Mouse (Mus musculus) hindbrain, embryonic 15.5 days (tissue): Measurements from ENCODE around the gene Bmp2k. TPM values are rescaled to one million over a fixed set of nuclear protein-coding genes. Genes with fewer than 3 reads are reported as not detected.
A peak's percentile ranks its signal among the peaks of the same experiment; 100 is the strongest.

Experiments used
- ATAC-seq: fragments of 200-750 bp; cut with Nextera tagmentation; 2 replicates; pipeline ENCODE4 v1.8.0; 2017; ENCODE audit warnings: low read depth, moderate number of reproducible peaks, moderate TSS enrichment; ENCODE audit not compliant: low FRiP score
- H3K27ac ChIP-seq: fragments of 300-500 bp; sonication (generic); replicated peaks from 2 replicates; pipeline ENCODE4 v1.5.1; 2015; ENCODE audit warnings: mild to moderate bottlenecking, inconsistent platforms
- H3K27me3 ChIP-seq: fragments of 300-500 bp; sonication (generic); 2 replicates; pipeline ENCODE4 v1.6.1; 2015; ENCODE audit warnings: control low read depth, inconsistent platforms
- H3K36me3 ChIP-seq: fragments of 300-500 bp; sonication (generic); 2 replicates; pipeline ENCODE4 v1.6.1; 2015; ENCODE audit warnings: control low read depth, inconsistent platforms
- H3K4me1 ChIP-seq: fragments of 300-500 bp; sonication (generic); replicated peaks from 2 replicates; pipeline ENCODE4 v1.6.1; 2015; ENCODE audit warnings: control low read depth, inconsistent platforms
- H3K4me2 ChIP-seq: fragments of 300-500 bp; sonication (generic); 2 replicates; pipeline ENCODE4 v1.6.1; 2015; ENCODE audit warnings: moderate library complexity, mild to moderate bottlenecking, inconsistent platforms
- H3K4me3 ChIP-seq: fragments of 300-500 bp; sonication (generic); 2 replicates; pipeline ENCODE4 v1.5.1; 2015; ENCODE audit warnings: mild to moderate bottlenecking, inconsistent platforms
- H3K9ac ChIP-seq: fragments of 300-500 bp; sonication (generic); 2 replicates; pipeline ENCODE4 v1.6.1; 2015; ENCODE audit warnings: inconsistent platforms
- H3K9me3 ChIP-seq: fragments of 300-500 bp; sonication (generic); 2 replicates; pipeline ENCODE4 v1.6.1; 2016; ENCODE audit warnings: control low read depth, inconsistent platforms
- WGBS: fragments of 180-500 bp; shearing (Covaris S2); methylation state at CpG from one replicate; pipeline ENCODE4 v1.1.7; 2015; 5-methylcytosine and 5-hydroxymethylcytosine counted together
- polyA plus RNA-seq: library from polyadenylated mRNA; unstranded; fragments of >200 nt; fragmentation: Nextera tagmentation; extraction: Ambion mirVana; gene quantifications from 2 replicates; pipeline ENCODE4 v1.2.1, GENCODE M21; 2015

Gene Bmp2k
- polyA plus RNA-seq = 9.9 and 10.0 TPM in 2 replicates

DNA sequence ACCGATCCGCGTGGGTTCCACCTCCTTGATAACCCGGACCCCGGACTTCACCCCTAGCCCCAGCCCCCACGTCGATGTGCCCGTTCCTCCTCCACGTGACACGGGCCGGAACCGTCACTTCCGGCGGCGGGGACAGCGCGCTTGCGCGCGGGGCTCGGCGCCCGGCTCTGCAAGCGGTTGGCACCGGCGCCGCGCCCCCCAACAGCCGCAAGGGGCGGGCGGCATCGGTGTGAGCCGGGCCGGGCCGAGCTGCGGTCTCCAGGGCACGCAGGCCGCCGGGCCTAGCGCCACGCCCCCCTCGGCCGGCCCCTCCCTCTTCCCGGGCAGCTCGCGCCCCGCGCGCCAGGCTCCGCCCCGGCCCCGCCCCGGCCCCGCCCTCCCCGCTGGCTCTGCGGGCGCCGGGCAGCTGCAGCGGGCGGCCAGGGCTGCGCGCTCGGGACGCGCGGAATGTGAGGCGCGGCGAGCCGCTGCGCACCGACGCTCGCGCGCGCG, at the start of gene Bmp2k:
Gene Bmp2k (plus strand): TSS at position 380 of the 492 bp plus-strand sequence.
- under 1% methylated on average over 63 of the region's 78 CpGs for whole genome bisulfite sequencing
- H3K4me2 ChIP-seq = peak within 1 kb of the TSS; percentile 88
- peak within 1 kb of the TSS; percentile 90 for H3K27ac ChIP-seq
- H3K4me1 ChIP-seq = peaks cover 32% of the 10 kb centered on the region
- peak within 1 kb of the TSS; percentile 94 for H3K4me3 ChIP-seq
- H3K9me3 ChIP-seq = no peaks in the 10 kb centered on the region
- peak within 1 kb of the TSS; percentile 72 for H3K9ac ChIP-seq
- ATAC-seq = peak; percentile 98
- H3K36me3 ChIP-seq = no peaks in the 10 kb centered on the region
- H3K27me3 ChIP-seq = no peaks in the 10 kb centered on the region

DNA sequence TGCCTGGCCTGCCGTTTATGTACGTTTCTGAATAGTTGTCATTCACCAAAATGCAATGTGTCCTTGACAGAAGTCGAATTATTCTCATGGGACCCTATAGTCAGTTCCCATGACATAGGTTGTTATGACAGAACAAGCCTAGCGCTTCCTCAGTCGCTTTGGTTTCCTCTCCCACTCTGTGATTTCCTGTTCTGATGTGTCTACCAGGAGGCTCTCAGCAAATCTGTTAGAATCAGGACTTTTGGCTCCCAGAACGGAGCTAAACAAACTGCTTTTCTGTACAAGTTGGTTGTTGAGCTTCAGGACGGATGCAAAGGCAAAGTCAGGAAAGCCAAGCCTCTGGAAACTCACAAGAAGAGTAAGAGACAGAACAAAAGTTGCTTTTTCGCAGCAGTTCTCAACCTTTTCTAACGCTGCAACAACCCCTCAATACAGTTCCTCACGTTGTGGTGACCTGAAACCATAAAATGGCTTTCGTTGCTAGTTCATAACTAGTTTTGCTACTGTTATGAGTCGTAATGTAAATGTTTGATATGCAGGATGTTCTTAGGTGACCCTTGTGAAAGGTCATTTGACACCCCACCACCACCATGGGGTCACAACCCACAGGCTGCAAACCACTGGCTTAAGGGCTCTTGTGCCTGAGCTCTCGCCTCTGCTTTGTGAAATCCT, 48.5 kb upstream of the Bmp2k start:
- H3K4me1 ChIP-seq = 0 out of 2 replicates have a peak, but pooled peaks cover 2% of the 10 kb centered on the region
- no peak overlapping the region for H3K4me3 ChIP-seq
- H3K4me2 ChIP-seq = no peak overlapping the region
- H3K27ac ChIP-seq = no peak overlapping the region
- no peaks in the 10 kb centered on the region for H3K36me3 ChIP-seq
- no peaks in the 10 kb centered on the region for H3K9me3 ChIP-seq
- WGBS = 87% methylated on average over 13 of the region's 13 CpGs
- H3K9ac ChIP-seq = no peak overlapping the region
- no peaks in the 10 kb centered on the region for H3K27me3 ChIP-seq
- ATAC-seq = no peak

DNA sequence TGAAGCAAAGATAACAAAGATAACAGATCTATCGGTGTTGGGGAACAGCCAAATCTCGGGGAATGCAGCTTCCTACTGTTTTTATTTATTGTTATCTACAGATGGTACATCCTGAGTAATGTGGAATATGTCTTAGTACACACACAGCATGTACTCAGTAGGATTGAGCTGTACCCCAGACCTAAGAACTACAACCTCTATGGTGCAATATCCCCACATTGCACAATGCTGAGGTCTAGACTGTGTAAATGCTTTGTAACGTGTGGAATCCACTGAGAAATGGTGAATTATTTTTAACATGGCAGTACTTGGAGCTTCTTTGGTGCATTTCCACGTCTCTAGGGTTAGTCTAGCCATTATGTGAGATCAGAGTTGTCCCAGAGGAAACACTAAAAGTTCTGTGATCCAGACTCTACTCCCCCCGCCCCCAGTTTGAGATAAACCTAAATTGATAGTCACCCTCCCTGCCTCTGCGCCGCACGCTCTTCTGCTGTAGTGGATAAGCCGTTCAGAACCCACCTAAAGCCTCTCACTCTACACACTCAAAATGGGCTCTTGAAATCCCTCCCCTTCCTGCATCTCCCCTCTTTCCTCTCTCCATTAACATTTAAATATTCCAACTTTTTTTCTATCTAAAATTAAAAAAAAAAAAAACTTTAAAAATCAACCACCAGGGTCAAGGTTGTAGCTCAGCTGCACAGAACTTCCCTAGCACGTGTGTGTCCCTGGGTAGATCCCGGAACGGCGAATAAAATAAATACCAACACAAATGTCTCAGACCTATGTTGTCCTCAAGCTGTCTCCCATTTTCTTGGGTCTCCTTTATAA, 47.4 kb upstream of the Bmp2k start:
- ATAC-seq = no peak
- Histone ChIP-seq H3K4me3 (no peak overlapping the region), H3K36me3 (no peaks in the 10 kb centered on the region), H3K27ac (no peak overlapping the region), H3K27me3 (no peaks in the 10 kb centered on the region), H3K4me1 (0 out of 2 replicates have a peak, but pooled peaks cover 5% of the 10 kb centered on the region), H3K9ac (no peak overlapping the region), H3K9me3 (no peaks in the 10 kb centered on the region), H3K4me2 (no peak overlapping the region)
- 93% methylated on average over 13 of the region's 13 CpGs for WGBS

DNA sequence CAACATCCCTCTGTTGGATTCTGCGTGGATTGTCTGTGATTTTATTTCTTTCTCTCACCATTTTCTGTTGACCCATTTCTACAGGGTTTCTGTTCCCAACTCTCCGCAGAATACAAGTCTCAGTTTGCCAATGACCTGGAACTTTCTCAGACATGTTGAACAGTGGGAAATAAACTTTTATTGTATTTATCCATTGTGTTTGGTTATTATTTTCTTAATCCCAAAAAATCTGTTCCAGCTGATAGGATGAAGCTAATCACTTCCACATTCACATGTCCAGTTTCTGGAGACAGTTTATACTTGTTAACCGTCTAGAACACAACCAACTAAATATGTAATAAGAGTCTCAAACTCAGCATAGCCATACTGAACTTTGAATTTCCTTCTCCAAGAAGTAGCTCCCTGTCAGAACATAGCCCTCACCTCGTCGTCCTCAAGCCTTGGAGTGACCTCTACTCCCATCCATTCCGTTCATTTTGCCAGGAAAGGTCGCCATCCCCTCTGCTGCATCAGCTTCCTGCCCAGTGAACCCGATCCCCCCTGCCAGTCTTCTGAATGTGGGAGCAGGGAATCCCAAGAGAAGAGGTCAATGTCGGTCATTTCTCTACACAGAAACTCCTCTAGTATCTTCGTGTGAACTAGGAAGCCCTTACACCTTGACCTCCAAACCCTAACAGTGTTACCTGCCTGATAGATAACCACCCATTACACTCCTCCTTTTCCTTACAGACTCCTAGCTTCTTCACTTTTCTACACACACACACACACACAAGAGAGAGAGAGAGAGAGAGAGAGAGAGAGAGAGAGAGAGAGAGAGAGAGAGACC, 46.6 kb upstream of the Bmp2k start:
- H3K4me1 ChIP-seq = 0 out of 2 replicates have a peak, but pooled peaks cover 5% of the 10 kb centered on the region
- no peak overlapping the region for H3K27ac ChIP-seq
- no peaks in the 10 kb centered on the region for H3K9me3 ChIP-seq
- no peak for ATAC-seq
- H3K27me3 ChIP-seq = no peaks in the 10 kb centered on the region
- H3K36me3 ChIP-seq = no peaks in the 10 kb centered on the region
- WGBS = 73% methylated on average over 10 of the region's 10 CpGs
- no peak overlapping the region for H3K9ac ChIP-seq
- H3K4me3 ChIP-seq = no peak overlapping the region
- H3K4me2 ChIP-seq = no peak overlapping the region

DNA sequence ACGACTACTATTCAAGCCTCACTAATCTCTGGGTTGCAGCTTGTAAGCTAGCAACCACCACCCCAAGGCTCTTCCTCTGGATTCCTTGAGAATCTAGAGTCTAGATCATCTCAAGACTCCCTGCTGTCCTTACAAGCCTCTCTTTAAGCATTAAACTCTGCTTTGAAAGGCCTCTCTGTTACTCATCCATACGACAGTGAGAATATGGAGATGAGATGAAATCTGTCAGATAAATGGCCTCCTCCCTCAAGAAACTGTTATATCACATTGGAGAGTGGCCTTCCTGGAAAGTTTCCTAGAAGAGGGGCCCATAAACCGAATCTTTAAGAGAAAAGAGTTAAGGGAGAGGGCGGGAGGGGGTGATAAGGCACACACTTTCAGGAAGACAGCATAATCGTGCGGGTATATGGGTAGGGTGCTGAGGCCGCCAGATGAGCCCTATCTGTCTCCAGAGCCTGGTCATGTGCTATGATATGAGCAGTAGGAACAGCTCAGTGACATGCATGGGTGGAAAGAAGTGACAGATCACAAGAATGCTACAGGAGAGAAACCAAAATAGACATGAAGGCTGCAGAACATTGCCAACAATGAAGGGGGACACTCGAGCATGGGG, 45.9 kb upstream of the Bmp2k start:
- no peak for ATAC-seq
- no peaks in the 10 kb centered on the region for H3K36me3 ChIP-seq
- no peaks in the 10 kb centered on the region for H3K9me3 ChIP-seq
- no peak overlapping the region for H3K27ac ChIP-seq
- H3K4me3 ChIP-seq = no peak overlapping the region
- H3K27me3 ChIP-seq = no peaks in the 10 kb centered on the region
- no peak overlapping the region for H3K4me2 ChIP-seq
- H3K4me1 ChIP-seq = 0 out of 2 replicates have a peak, but pooled peaks cover 5% of the 10 kb centered on the region
- 87% methylated on average over 8 of the region's 8 CpGs for WGBS
- H3K9ac ChIP-seq = no peak overlapping the region

DNA sequence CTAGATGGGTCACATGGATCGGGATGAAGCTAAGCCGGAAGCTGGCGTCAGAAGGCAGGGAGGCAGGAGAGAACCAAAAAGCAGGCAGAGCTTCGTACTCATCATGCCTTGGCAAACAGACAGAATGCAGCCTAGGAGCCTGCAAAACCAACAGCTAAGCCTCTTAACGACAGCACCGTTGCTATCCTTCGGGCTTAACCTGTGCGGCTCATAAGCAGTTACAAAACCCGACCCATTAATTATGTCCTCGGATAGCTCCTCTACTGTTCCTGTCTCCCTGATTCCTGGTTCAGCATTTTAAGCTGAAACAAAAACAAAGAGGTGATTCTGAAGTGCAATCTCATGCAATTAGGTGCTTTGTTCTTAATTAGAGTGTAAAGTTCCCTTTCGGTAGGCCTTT, 43.4 kb upstream of the Bmp2k start:
- H3K27ac ChIP-seq = no peak overlapping the region
- ATAC-seq = no peak; the same call in 1 of the 2 replicates
- H3K4me3 ChIP-seq = no peak overlapping the region
- no peaks in the 10 kb centered on the region for H3K27me3 ChIP-seq
- WGBS = 61% methylated on average over 11 of the region's 11 CpGs
- H3K9me3 ChIP-seq = no peaks in the 10 kb centered on the region
- 0 out of 2 replicates have a peak, but pooled peaks cover 5% of the 10 kb centered on the region for H3K4me1 ChIP-seq
- no peak overlapping the region for H3K9ac ChIP-seq
- H3K4me2 ChIP-seq = no peak overlapping the region
- no peaks in the 10 kb centered on the region for H3K36me3 ChIP-seq

DNA sequence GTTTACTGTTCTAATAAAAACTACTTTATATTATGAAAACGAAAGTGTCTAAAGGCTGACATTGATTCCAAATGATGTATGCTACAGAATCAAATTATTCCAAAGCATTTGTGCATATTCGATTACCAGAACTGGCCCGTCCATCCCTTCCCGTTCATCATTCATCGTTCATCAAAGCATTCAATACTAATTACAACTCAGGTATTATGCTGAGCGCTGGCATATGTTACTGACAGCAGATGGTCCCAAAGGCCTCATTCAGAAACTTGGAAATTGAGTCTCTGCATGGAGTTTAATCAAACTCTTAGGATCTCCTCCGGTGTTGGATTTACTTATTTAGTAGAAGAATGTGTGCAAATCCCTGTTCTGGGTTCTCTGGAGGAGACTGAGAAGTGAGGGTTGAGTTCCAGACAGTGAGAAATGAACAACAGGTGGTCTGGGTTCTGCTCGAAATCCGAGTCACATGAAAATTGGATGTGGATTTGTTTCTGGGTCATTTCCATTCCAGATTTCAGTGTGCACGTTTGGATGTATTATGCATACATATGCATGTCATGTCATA, 42.9 kb upstream of the Bmp2k start:
- 71% methylated on average over 10 of the region's 10 CpGs for WGBS
- Histone ChIP-seq H3K4me1 (0 out of 2 replicates have a peak, but pooled peaks cover 5% of the 10 kb centered on the region), H3K36me3 (no peaks in the 10 kb centered on the region), H3K4me3 (no peak overlapping the region), H3K27ac (no peak overlapping the region), H3K27me3 (no peaks in the 10 kb centered on the region), H3K9ac (no peak overlapping the region), H3K4me2 (no peak overlapping the region), H3K9me3 (no peaks in the 10 kb centered on the region)
- ATAC-seq = no peak

- no peak overlapping the region for H3K4me3 ChIP-seq
- no peaks in the 10 kb centered on the region for H3K36me3 ChIP-seq
- H3K9ac ChIP-seq = no peak overlapping the region
- H3K27me3 ChIP-seq = no peaks in the 10 kb centered on the region
- WGBS = 36% methylated on average over 3 of the region's 3 CpGs
- H3K9me3 ChIP-seq = no peaks in the 10 kb centered on the region
- no peak overlapping the region for H3K27ac ChIP-seq
- no peak for ATAC-seq
- H3K4me1 ChIP-seq = 0 out of 2 replicates have a peak, but pooled peaks cover 5% of the 10 kb centered on the region
- H3K4me2 ChIP-seq = no peak overlapping the region
These were observed 40.6 kb upstream of the Bmp2k start for GRCm38 (mm10) chr5:96956926-96957325.

- ATAC-seq = no peak
- WGBS = 84% methylated on average over 5 of the region's 5 CpGs
These were observed 36.4 kb upstream of the Bmp2k start for GRCm38 (mm10) chr5:96961122-96961521.

GRCm38 (mm10) chr5:96961852-96962251, 35.6 kb upstream of the Bmp2k start:
- no peak for ATAC-seq
- H3K4me1 ChIP-seq = peaks cover 9% of the 10 kb centered on the region
- H3K4me3 ChIP-seq = no peak overlapping the region
- H3K4me2 ChIP-seq = no peak overlapping the region
- no peaks in the 10 kb centered on the region for H3K27me3 ChIP-seq
- H3K9me3 ChIP-seq = no peaks in the 10 kb centered on the region
- H3K36me3 ChIP-seq = no peaks in the 10 kb centered on the region
- H3K27ac ChIP-seq = no peak overlapping the region
- H3K9ac ChIP-seq = no peak overlapping the region

More at GRCm38 (mm10) chr5:96961122-96961521, 36.4 kb upstream of the Bmp2k start:
- H3K36me3 ChIP-seq = no peaks in the 10 kb centered on the region
- H3K4me1 ChIP-seq = peaks cover 9% of the 10 kb centered on the region
- H3K4me3 ChIP-seq = no peak overlapping the region
- H3K4me2 ChIP-seq = no peak overlapping the region
- H3K27ac ChIP-seq = no peak overlapping the region
- H3K9ac ChIP-seq = no peak overlapping the region
- no peaks in the 10 kb centered on the region for H3K9me3 ChIP-seq
- no peaks in the 10 kb centered on the region for H3K27me3 ChIP-seq
